Mouse (Mus musculus): ENCODE data around the gene Pde11a. TPM values are rescaled to one million over a fixed set of nuclear protein-coding genes. Genes with fewer than 3 reads are reported as not detected.

Gene Pde11a
- polyA plus RNA-seq, 1 experiment from 2014 or later, result 0.89 TPM

- peaks cover 14% of the 10 kb centered on the region; the same call in 1 of the 2 replicates for H3K36me3 ChIP-seq (ENCODE audit: insufficient read depth, low read length)
- H3K4me1 ChIP-seq (replicated peaks; ENCODE audit: insufficient read depth, low read length), result no peaks in the 10 kb centered on the region
- peak within 1 kb of the TSS; percentile 92 for H3K4me2 ChIP-seq (ENCODE audit: low read length)
- peak; percentile 87 for TF ChIP-seq CTCF (IDR thresholded peaks at IDR 0.05; ENCODE audit: low read depth)
- no peaks in the 10 kb centered on the region for H3K9me3 ChIP-seq (replicated peaks; ENCODE audit: low read length)
- peak within 1 kb of the TSS; percentile 85 for H3K9ac ChIP-seq (ENCODE audit: low read depth, low read length)
- WGBS, result under 1% methylated on average over 61 of the region's 61 CpGs
- H3K27me3 ChIP-seq (ENCODE audit: insufficient read depth, low read length), result no peaks in the 10 kb centered on the region
- peak; percentile 90 for DNase-seq (ENCODE audit: low spot score)
- H3K27ac ChIP-seq, result peak within 1 kb of the TSS; percentile 70
- ATAC-seq (replicated peaks; ENCODE audit: low FRiP score, low read depth), result peak; percentile 89
- H3K4me3 ChIP-seq (replicated peaks; ENCODE audit: low read depth, low read length), result peak within 1 kb of the TSS; percentile 94
Observed at GRCm38 (mm10) chr2:76369821-76370655, 31.5 kb upstream of the Pde11a start, which contains the start of gene Rbm45. Rbm45 (plus strand) TSS chr2:76369984.

DNA sequence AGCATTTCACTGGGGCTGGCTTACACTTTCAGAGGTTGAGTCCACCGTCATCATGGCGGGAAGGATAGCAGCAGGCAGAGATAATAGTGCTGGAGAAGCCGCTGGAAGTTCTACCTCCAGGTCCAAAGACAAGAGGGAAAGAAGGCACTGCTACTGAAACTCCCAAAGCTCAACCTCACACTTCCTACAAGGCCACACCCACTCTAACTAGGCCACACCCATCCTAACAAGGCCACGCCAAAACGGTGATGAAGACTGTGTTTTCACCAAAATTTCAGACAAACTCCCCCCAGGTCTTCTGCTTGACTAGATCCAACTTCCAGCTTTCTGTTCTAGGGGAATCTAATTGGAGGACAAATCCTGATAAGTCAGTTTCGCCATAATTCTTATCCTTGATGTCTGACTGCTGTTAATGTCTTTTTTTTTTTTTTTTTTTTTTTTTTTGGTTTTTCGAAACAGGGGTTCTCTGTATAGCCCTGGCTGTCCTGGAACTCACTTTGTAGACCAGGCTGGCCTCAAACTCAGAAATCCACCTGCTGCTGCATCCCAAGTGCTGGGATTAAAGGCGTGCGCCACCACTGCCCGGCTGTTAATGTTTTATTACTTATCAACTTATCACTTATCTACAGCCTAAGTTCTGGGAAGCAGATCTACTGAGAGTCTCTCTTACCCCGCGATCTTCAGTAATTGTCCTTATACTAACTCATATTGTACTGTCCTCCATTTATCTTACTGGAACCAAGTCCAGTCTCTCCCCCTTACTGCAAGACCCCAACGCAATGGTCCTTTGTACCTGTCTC, 30.5 kb upstream of the Pde11a start:
- no peak for TF ChIP-seq CTCF (IDR thresholded peaks at IDR 0.05; ENCODE audit: low read depth)
- Histone ChIP-seq H3K9ac (ENCODE audit: low read depth, low read length) (0 out of 2 replicates have a peak overlapping the region, but pooled peaks have one; percentile 23), H3K27me3 (ENCODE audit: insufficient read depth, low read length) (no peaks in the 10 kb centered on the region), H3K4me1 (replicated peaks; ENCODE audit: insufficient read depth, low read length) (no peaks in the 10 kb centered on the region), H3K4me2 (ENCODE audit: low read length) (no peak overlapping the region), H3K9me3 (replicated peaks; ENCODE audit: low read length) (no peaks in the 10 kb centered on the region), H3K4me3 (replicated peaks; ENCODE audit: low read depth, low read length) (no peak overlapping the region), H3K27ac (no peak overlapping the region), H3K36me3 (ENCODE audit: insufficient read depth, low read length) (peaks cover 11% of the 10 kb centered on the region; the same call in 1 of the 2 replicates)
- DNase-seq (ENCODE audit: low spot score) (no peak), ATAC-seq (replicated peaks; ENCODE audit: low FRiP score, low read depth) (no peak)
- WGBS, result 72% methylated on average over 13 of the region's 13 CpGs

DNA sequence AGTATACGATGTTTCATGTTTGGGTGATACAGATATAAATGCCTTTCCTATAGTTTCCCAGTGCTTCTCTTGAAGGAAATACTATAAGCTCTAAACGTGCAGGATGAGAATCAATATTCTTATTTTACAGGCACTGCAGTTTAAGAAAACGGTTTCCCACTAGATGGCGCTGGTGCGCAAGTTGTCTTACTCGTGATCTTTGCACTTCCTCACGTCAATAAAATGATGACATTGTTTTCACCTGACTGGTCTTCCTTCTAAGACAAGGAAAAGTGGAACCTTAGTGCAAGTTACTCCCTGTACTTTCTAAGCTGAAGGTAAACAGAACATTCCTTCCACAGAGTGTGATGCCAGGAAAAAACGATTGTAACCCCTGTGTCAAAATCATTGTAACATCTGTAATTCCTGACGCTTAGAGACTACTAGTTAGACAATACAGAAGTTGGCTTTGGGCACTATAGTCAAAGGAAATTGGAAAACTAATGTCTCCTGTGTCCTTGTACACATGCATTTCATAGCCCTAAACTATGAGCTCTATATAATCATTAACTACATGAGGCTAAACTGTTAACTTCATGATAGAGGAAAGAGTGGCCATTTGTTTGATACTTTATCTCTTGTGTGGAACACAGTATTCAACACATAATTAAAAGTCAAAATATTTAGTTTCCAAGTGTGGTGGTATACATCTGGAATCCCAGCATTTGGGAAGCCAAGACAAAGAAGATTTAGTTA, 28.8 kb upstream of the Pde11a start:
- peak; percentile 81 for DNase-seq (ENCODE audit: low spot score)
- 16% methylated on average over 9 of the region's 9 CpGs for WGBS

DNA sequence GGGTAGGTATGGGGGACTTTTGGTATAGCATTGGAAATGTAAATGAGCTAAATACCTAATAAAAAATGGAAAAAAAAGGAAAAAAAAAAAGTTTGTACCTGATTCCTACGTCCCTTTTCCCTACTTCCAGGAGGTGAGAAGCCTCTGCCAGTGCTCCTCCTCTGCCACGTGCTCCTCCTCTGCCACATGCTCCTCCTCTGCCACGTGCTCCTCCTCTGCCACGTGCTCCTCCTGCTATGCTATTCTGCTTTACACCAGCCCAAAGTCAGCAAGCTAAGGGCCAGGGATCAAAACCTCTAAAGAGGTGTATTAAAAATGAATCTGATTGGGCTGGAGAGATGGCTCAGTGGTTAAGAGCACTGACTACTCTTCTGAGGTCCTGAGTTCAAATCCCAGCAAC, 27.2 kb upstream of the Pde11a start:
- no peak overlapping the region for H3K27ac ChIP-seq
- WGBS, result 75% methylated on average over 4 of the region's 4 CpGs
- no peak overlapping the region for H3K4me2 ChIP-seq (ENCODE audit: low read length)
- no peak for TF ChIP-seq CTCF (IDR thresholded peaks at IDR 0.05; ENCODE audit: low read depth)
- H3K9ac ChIP-seq (ENCODE audit: low read depth, low read length), result no peak overlapping the region
- H3K9me3 ChIP-seq (replicated peaks; ENCODE audit: low read length), result no peaks in the 10 kb centered on the region
- ATAC-seq (replicated peaks; ENCODE audit: low FRiP score, low read depth) (no peak), DNase-seq (ENCODE audit: low spot score) (no peak)
- no peaks in the 10 kb centered on the region for H3K27me3 ChIP-seq (ENCODE audit: insufficient read depth, low read length)
- no peaks in the 10 kb centered on the region for H3K4me1 ChIP-seq (replicated peaks; ENCODE audit: insufficient read depth, low read length)
- no peak overlapping the region for H3K4me3 ChIP-seq (replicated peaks; ENCODE audit: low read depth, low read length)
- no peaks in the 10 kb centered on the region for H3K36me3 ChIP-seq (ENCODE audit: insufficient read depth, low read length)

More for the DNA sequence above, 28.8 kb upstream of the Pde11a start:
- H3K36me3 ChIP-seq (ENCODE audit: insufficient read depth, low read length), result peaks cover 4% of the 10 kb centered on the region; the same call in 1 of the 2 replicates
- H3K9ac ChIP-seq (ENCODE audit: low read depth, low read length), result no peak overlapping the region
- H3K27ac ChIP-seq, result no peak overlapping the region
- H3K4me2 ChIP-seq (ENCODE audit: low read length), result no peak overlapping the region
- ATAC-seq (replicated peaks; ENCODE audit: low FRiP score, low read depth), result no peak
- H3K4me3 ChIP-seq (replicated peaks; ENCODE audit: low read depth, low read length), result no peak overlapping the region
- H3K4me1 ChIP-seq (replicated peaks; ENCODE audit: insufficient read depth, low read length), result no peaks in the 10 kb centered on the region
- no peaks in the 10 kb centered on the region for H3K9me3 ChIP-seq (replicated peaks; ENCODE audit: low read length)
- TF ChIP-seq CTCF (IDR thresholded peaks at IDR 0.05; ENCODE audit: low read depth), result peak; percentile 97
- no peaks in the 10 kb centered on the region for H3K27me3 ChIP-seq (ENCODE audit: insufficient read depth, low read length)

GRCm38 (mm10) chr2:76362111-76362510, 23.5 kb upstream of the Pde11a start:
- no peaks in the 10 kb centered on the region for H3K36me3 ChIP-seq (ENCODE audit: insufficient read depth, low read length)
- no peak overlapping the region for H3K4me2 ChIP-seq (ENCODE audit: low read length)
- H3K27ac ChIP-seq, result no peak overlapping the region
- WGBS, result 43% methylated on average over 2 of the region's 2 CpGs
- ATAC-seq (replicated peaks; ENCODE audit: low FRiP score, low read depth), result no peak
- no peaks in the 10 kb centered on the region for H3K27me3 ChIP-seq (ENCODE audit: insufficient read depth, low read length)
- H3K9ac ChIP-seq (ENCODE audit: low read depth, low read length), result no peak overlapping the region
- peak; percentile 80 for TF ChIP-seq CTCF (IDR thresholded peaks at IDR 0.05; ENCODE audit: low read depth)
- peak; percentile 57 for DNase-seq (ENCODE audit: low spot score)
- no peak overlapping the region for H3K4me3 ChIP-seq (replicated peaks; ENCODE audit: low read depth, low read length)
- no peaks in the 10 kb centered on the region for H3K4me1 ChIP-seq (replicated peaks; ENCODE audit: insufficient read depth, low read length)
- H3K9me3 ChIP-seq (replicated peaks; ENCODE audit: low read length), result no peaks in the 10 kb centered on the region

GRCm38 (mm10) chr2:76360226-76360625, 21.7 kb upstream of the Pde11a start, which contains the start of gene Cyct:
Cyct (minus strand) TSS chr2:76360450.
- H3K9ac ChIP-seq (ENCODE audit: low read depth, low read length), result no peak within 1 kb of the TSS
- no peaks in the 10 kb centered on the region for H3K36me3 ChIP-seq (ENCODE audit: insufficient read depth, low read length)
- no peaks in the 10 kb centered on the region for H3K27me3 ChIP-seq (ENCODE audit: insufficient read depth, low read length)
- TF ChIP-seq CTCF (IDR thresholded peaks at IDR 0.05; ENCODE audit: low read depth), result no peak
- WGBS, result 90% methylated on average over 11 of the region's 11 CpGs
- no peak within 1 kb of the TSS for H3K4me2 ChIP-seq (ENCODE audit: low read length)
- no peak within 1 kb of the TSS for H3K27ac ChIP-seq
- no peaks in the 10 kb centered on the region for H3K9me3 ChIP-seq (replicated peaks; ENCODE audit: low read length)
- no peak for DNase-seq (ENCODE audit: low spot score)
- ATAC-seq (replicated peaks; ENCODE audit: low FRiP score, low read depth), result no peak
- H3K4me1 ChIP-seq (replicated peaks; ENCODE audit: insufficient read depth, low read length), result no peaks in the 10 kb centered on the region
- no peak within 1 kb of the TSS for H3K4me3 ChIP-seq (replicated peaks; ENCODE audit: low read depth, low read length)
